Mouse (Mus musculus) liver, embryonic 13.5 days (tissue): ENCODE results near the gene Ccn6. TPM values are rescaled to one million over a fixed set of nuclear protein-coding genes. Genes with fewer than 3 reads are reported as not detected.

Source experiments
- ATAC-seq: fragments of 200-750 bp; cut with Nextera tagmentation; 2 replicates; pipeline ENCODE4 v1.8.0; 2017; ENCODE audit warnings: low read depth, mild to moderate bottlenecking, moderate number of reproducible peaks, moderate library complexity
- DNase-seq: peaks from one replicate; pipeline ENCODE4 v3.0.0; 2022
- H3K27ac ChIP-seq: fragments of 300-500 bp; sonication (generic); 2 replicates; pipeline ENCODE4 v1.5.1; 2015; ENCODE audit warnings: moderate library complexity, mild to moderate bottlenecking, inconsistent platforms
- H3K27me3 ChIP-seq: fragments of 300-500 bp; sonication (generic); 2 replicates; pipeline ENCODE4 v1.6.1; 2015; ENCODE audit warnings: mild to moderate bottlenecking, inconsistent platforms
- H3K36me3 ChIP-seq: fragments of 300-500 bp; sonication (generic); 2 replicates; pipeline ENCODE4 v1.6.1; 2015; ENCODE audit warnings: mild to moderate bottlenecking, inconsistent platforms
- H3K4me1 ChIP-seq: fragments of 300-500 bp; sonication (generic); replicated peaks from 2 replicates; pipeline ENCODE4 v1.6.1; 2015; ENCODE audit warnings: inconsistent platforms
- H3K4me2 ChIP-seq: fragments of 300-500 bp; sonication (generic); 2 replicates; pipeline ENCODE4 v1.6.1; 2015; ENCODE audit warnings: inconsistent platforms, mild to moderate bottlenecking, moderate library complexity
- H3K4me3 ChIP-seq: fragments of 300-500 bp; sonication (generic); replicated peaks from 2 replicates; pipeline ENCODE4 v1.5.1; 2015; ENCODE audit warnings: mild to moderate bottlenecking, inconsistent platforms
- H3K9ac ChIP-seq: fragments of 300-500 bp; sonication (generic); 2 replicates; pipeline ENCODE4 v1.6.1; 2015; ENCODE audit warnings: mild to moderate bottlenecking, inconsistent platforms
- H3K9me3 ChIP-seq: fragments of 300-500 bp; sonication (generic); replicated peaks from 2 replicates; pipeline ENCODE4 v1.6.1; 2016; ENCODE audit warnings: inconsistent platforms
- WGBS: fragments of 180-500 bp; shearing (Covaris S2); methylation state at CpG from one replicate; pipeline ENCODE4 v1.1.7; 2015; ENCODE audit not compliant: insufficient replicate concordance; 5-methylcytosine and 5-hydroxymethylcytosine counted together
- polyA plus RNA-seq: library from polyadenylated mRNA; unstranded; fragments of >200 nt; fragmentation: Nextera tagmentation; extraction: Ambion mirVana; gene quantifications from 2 replicates; pipeline ENCODE4 v1.2.1, GENCODE M21; 2015

The Ccn6 gene
- polyA plus RNA-seq, 1 experiment from 2014 or later: 0.13 TPM

GRCm38 (mm10) chr10:39158306-39158705, 5.3 kb downstream of the Ccn6 start:
- Histone ChIP-seq H3K4me1 (no peaks in the 10 kb centered on the region), H3K27me3 (no peaks in the 10 kb centered on the region), H3K9me3 (no peaks in the 10 kb centered on the region), H3K4me2 (no peak overlapping the region), H3K4me3 (no peak overlapping the region), H3K27ac (no peak overlapping the region), H3K9ac (no peak overlapping the region), H3K36me3 (no peaks in the 10 kb centered on the region)
- ATAC-seq (no peak), DNase-seq (no peak)
- 57% methylated on average over 12 of the region's 12 CpGs for WGBS

- Histone ChIP-seq H3K9ac (no peak overlapping the region), H3K4me1 (no peaks in the 10 kb centered on the region), H3K27me3 (no peaks in the 10 kb centered on the region), H3K27ac (no peak overlapping the region), H3K9me3 (no peaks in the 10 kb centered on the region), H3K4me3 (no peak overlapping the region), H3K36me3 (no peaks in the 10 kb centered on the region), H3K4me2 (no peak overlapping the region)
- ATAC-seq (no peak), DNase-seq (no peak)
- 68% methylated on average over 1 of the region's 1 CpGs for WGBS
Measured at GRCm38 (mm10) chr10:39157321-39157720, 6.3 kb downstream of the Ccn6 start.

GRCm38 (mm10) chr10:39156719-39157118, 6.9 kb downstream of the Ccn6 start:
- ATAC-seq: no peak
- Histone ChIP-seq H3K4me2 (no peak overlapping the region), H3K4me3 (no peak overlapping the region), H3K9me3 (no peaks in the 10 kb centered on the region), H3K4me1 (no peaks in the 10 kb centered on the region), H3K27me3 (no peaks in the 10 kb centered on the region), H3K36me3 (no peaks in the 10 kb centered on the region), H3K9ac (no peak overlapping the region), H3K27ac (no peak overlapping the region)
- no peak for DNase-seq
- WGBS: 73% methylated on average over 5 of the region's 5 CpGs

GRCm38 (mm10) chr10:39142216-39142615, 21.4 kb downstream of the Ccn6 start:
- Histone ChIP-seq H3K4me3 (no peak overlapping the region), H3K27me3 (no peaks in the 10 kb centered on the region), H3K4me2 (no peak overlapping the region), H3K27ac (no peak overlapping the region), H3K36me3 (peaks cover 60% of the 10 kb centered on the region), H3K4me1 (peaks cover 10% of the 10 kb centered on the region), H3K9me3 (no peaks in the 10 kb centered on the region), H3K9ac (no peak overlapping the region)
- ATAC-seq (no peak), DNase-seq (no peak)
- WGBS: 91% methylated on average over 12 of the region's 12 CpGs

- Histone ChIP-seq H3K4me3 (no peak overlapping the region), H3K36me3 (peaks cover 63% of the 10 kb centered on the region), H3K27me3 (no peaks in the 10 kb centered on the region), H3K4me2 (no peak overlapping the region), H3K27ac (no peak overlapping the region), H3K9me3 (no peaks in the 10 kb centered on the region), H3K4me1 (peaks cover 10% of the 10 kb centered on the region), H3K9ac (no peak overlapping the region)
- DNase-seq (no peak), ATAC-seq (peak; percentile 65)
- 84% methylated on average over 2 of the region's 2 CpGs for WGBS
Measured at GRCm38 (mm10) chr10:39141401-39141800, 22.2 kb downstream of the Ccn6 start.

- no peak overlapping the region for H3K27ac ChIP-seq
- H3K27me3 ChIP-seq: no peaks in the 10 kb centered on the region
- H3K9ac ChIP-seq: no peak overlapping the region
- peaks cover 10% of the 10 kb centered on the region for H3K4me1 ChIP-seq
- no peak overlapping the region for H3K4me3 ChIP-seq
- ATAC-seq (no peak), DNase-seq (no peak)
- peaks cover 58% of the 10 kb centered on the region for H3K36me3 ChIP-seq
- H3K9me3 ChIP-seq: no peaks in the 10 kb centered on the region
- 86% methylated on average over 14 of the region's 14 CpGs for whole genome bisulfite sequencing
- H3K4me2 ChIP-seq: no peak overlapping the region
Measured at GRCm38 (mm10) chr10:39140843-39141242, 22.8 kb downstream of the Ccn6 start.

- 81% methylated on average over 6 of the region's 6 CpGs for WGBS
- H3K4me3 ChIP-seq: no peak overlapping the region
- H3K9ac ChIP-seq: no peak overlapping the region
- H3K27me3 ChIP-seq: no peaks in the 10 kb centered on the region
- H3K4me2 ChIP-seq: no peak overlapping the region
- no peak overlapping the region for H3K27ac ChIP-seq
- peaks cover 44% of the 10 kb centered on the region for H3K36me3 ChIP-seq
- ATAC-seq: no peak
- peaks cover 20% of the 10 kb centered on the region for H3K4me1 ChIP-seq
- H3K9me3 ChIP-seq: no peaks in the 10 kb centered on the region
- DNase-seq: no peak
Measured at GRCm38 (mm10) chr10:39138761-39139160, 24.8 kb downstream of the Ccn6 start.

GRCm38 (mm10) chr10:39137766-39138165, 25.8 kb downstream of the Ccn6 start:
- H3K36me3 ChIP-seq: peaks cover 42% of the 10 kb centered on the region
- H3K27ac ChIP-seq: no peak overlapping the region
- no peak overlapping the region for H3K4me3 ChIP-seq
- DNase-seq: no peak
- no peaks in the 10 kb centered on the region for H3K9me3 ChIP-seq
- no peak overlapping the region for H3K9ac ChIP-seq
- WGBS: 65% methylated on average over 3 of the region's 3 CpGs
- ATAC-seq: no peak
- peaks cover 25% of the 10 kb centered on the region for H3K4me1 ChIP-seq
- no peaks in the 10 kb centered on the region for H3K27me3 ChIP-seq
- H3K4me2 ChIP-seq: no peak overlapping the region

GRCm38 (mm10) chr10:39133462-39134310, 29.9 kb downstream of the Ccn6 start, which contains the start of the genes Fam229b and Tube1:
Gene Fam229b (minus strand): TSS chr10:39133914.
Gene Tube1 (plus strand): TSS chr10:39133976.
- H3K4me1 ChIP-seq: peaks cover 14% of the 10 kb centered on the region
- H3K4me3 ChIP-seq: peak within 1 kb of the TSS; percentile 77
- H3K4me2 ChIP-seq: peak within 1 kb of the TSS; percentile 84
- H3K27ac ChIP-seq: no peak within 1 kb of the TSS; the same call in 1 of the 2 replicates
- 4% methylated on average over 47 of the region's 47 CpGs for WGBS
- peak within 1 kb of the TSS; percentile 80 for H3K9ac ChIP-seq
- no peaks in the 10 kb centered on the region for H3K27me3 ChIP-seq
- ATAC-seq (peak; percentile 87), DNase-seq (peak; percentile 83)
- H3K9me3 ChIP-seq: no peaks in the 10 kb centered on the region
- H3K36me3 ChIP-seq: peaks cover 16% of the 10 kb centered on the region

GRCm38 (mm10) chr10:39121412-39121811, 42.2 kb downstream of the Ccn6 start:
- H3K4me1 ChIP-seq: no peaks in the 10 kb centered on the region
- H3K27me3 ChIP-seq: no peaks in the 10 kb centered on the region
- no peak overlapping the region for H3K4me3 ChIP-seq
- no peaks in the 10 kb centered on the region for H3K9me3 ChIP-seq
- no peaks in the 10 kb centered on the region for H3K36me3 ChIP-seq
- no peak overlapping the region for H3K4me2 ChIP-seq
- ATAC-seq: no peak
- no peak overlapping the region for H3K9ac ChIP-seq
- no peak for DNase-seq
- H3K27ac ChIP-seq: no peak overlapping the region
- 25% methylated on average over 4 of the region's 4 CpGs for WGBS

- Histone ChIP-seq H3K27ac (no peak overlapping the region), H3K9ac (no peak overlapping the region), H3K36me3 (no peaks in the 10 kb centered on the region), H3K4me3 (no peak overlapping the region), H3K4me1 (no peaks in the 10 kb centered on the region), H3K4me2 (no peak overlapping the region), H3K9me3 (no peaks in the 10 kb centered on the region), H3K27me3 (no peaks in the 10 kb centered on the region)
- no peak for ATAC-seq
- no peak for DNase-seq
- 59% methylated on average over 4 of the region's 4 CpGs for WGBS
Measured at GRCm38 (mm10) chr10:39109489-39109874, 54.1 kb downstream of the Ccn6 start.
